Mouse (Mus musculus) thymus, postnatal 10 days (tissue): ENCODE measurements around the gene Grsf1.
A peak's percentile ranks its signal among the peaks of the same experiment; 100 is the strongest.

Experiments
- DNase-seq, 2 experiments: peaks; one replicate each; pipeline ENCODE4 v3.0.0; 2021; ENCODE audit warnings: low spot score in 2 of 2

Grsf1 gene

GRCm38 (mm10) chr5:88688583-88689187 lies 12.7 kb upstream of the Grsf1 start:
- no peak for DNase-seq

GRCm38 (mm10) chr5:88687996-88688406 lies 12.0 kb upstream of the Grsf1 start:
- no peak for DNase-seq

GRCm38 (mm10) chr5:88685745-88686299 lies 9.9 kb upstream of the Grsf1 start:
- no peak for DNase-seq

- DNase-seq = no peak
These were observed 9.3 kb upstream of the Grsf1 start for GRCm38 (mm10) chr5:88685306-88685705.

- DNase-seq = no peak
These were observed 8.3 kb upstream of the Grsf1 start for GRCm38 (mm10) chr5:88684226-88684625.

GRCm38 (mm10) chr5:88683706-88684105 lies 7.7 kb upstream of the Grsf1 start:
- no peak for DNase-seq

GRCm38 (mm10) chr5:88680567-88680966 lies 4.6 kb upstream of the Grsf1 start:
- no peak for DNase-seq

GRCm38 (mm10) chr5:88679341-88679740 lies 3.4 kb upstream of the Grsf1 start:
- DNase-seq = no peak

GRCm38 (mm10) chr5:88678929-88679328 lies 3.0 kb upstream of the Grsf1 start:
- DNase-seq = no peak

- peak; percentile 14 to 40 for DNase-seq
These were observed 1.1 kb downstream of the Grsf1 start for GRCm38 (mm10) chr5:88674703-88675442.

- no peak for DNase-seq
These were observed 12.1 kb downstream of the Grsf1 start for GRCm38 (mm10) chr5:88663875-88664274.

GRCm38 (mm10) chr5:88663151-88663550 lies 12.8 kb downstream of the Grsf1 start:
- no peak for DNase-seq

GRCm38 (mm10) chr5:88657868-88658267 lies 18.1 kb downstream of the Grsf1 start:
- no peak for DNase-seq

GRCm38 (mm10) chr5:88652589-88652988 lies 23.4 kb downstream of the Grsf1 start:
- no peak for DNase-seq

GRCm38 (mm10) chr5:88649250-88650173 lies 26.5 kb downstream of the Grsf1 start:
- no peak for DNase-seq

GRCm38 (mm10) chr5:88645405-88645804 lies 30.6 kb downstream of the Grsf1 start:
- no peak for DNase-seq

- no peak for DNase-seq
These were observed 31.1 kb downstream of the Grsf1 start for GRCm38 (mm10) chr5:88644901-88645300.

GRCm38 (mm10) chr5:88643491-88643890 lies 32.5 kb downstream of the Grsf1 start:
- DNase-seq = no peak

GRCm38 (mm10) chr5:88642786-88643185 lies 33.2 kb downstream of the Grsf1 start:
- no peak for DNase-seq

- DNase-seq = no peak
These were observed 41.9 kb downstream of the Grsf1 start for GRCm38 (mm10) chr5:88634076-88634475.

- DNase-seq = no peak
These were observed 43.5 kb downstream of the Grsf1 start for GRCm38 (mm10) chr5:88632463-88632862.

GRCm38 (mm10) chr5:88631545-88631944 lies 44.4 kb downstream of the Grsf1 start:
- DNase-seq = no peak
